Mouse (Mus musculus): ENCODE data around the gene Hist2h2aa1. TPM values are rescaled to one million over a fixed set of nuclear protein-coding genes. Genes with fewer than 3 reads are reported as not detected.

Gene Hist2h2aa1
- polyA plus RNA-seq, 1 experiment: 90.6 TPM

- TF ChIP-seq CTCF (IDR thresholded peaks at IDR 0.05; ENCODE audit: borderline replicate concordance, extremely low read depth, insufficient read depth, insufficient read length) (no peak), POLR2A (IDR thresholded peaks at IDR 0.05; ENCODE audit: borderline replicate concordance, extremely low read depth, insufficient read depth, insufficient read length, poor library complexity, severe bottlenecking) (no peak)
- no peak for DNase-seq (ENCODE audit: low read depth)
Observed at GRCm38 (mm10) chr3:96247356-96248140, 2.3 kb downstream of the Hist2h2aa1 start.

GRCm38 (mm10) chr3:96248141-96249033, 3.1 kb downstream of the Hist2h2aa1 start:
- no peak for DNase-seq (ENCODE audit: low read depth)
- TF ChIP-seq POLR2A (IDR thresholded peaks at IDR 0.05; ENCODE audit: borderline replicate concordance, extremely low read depth, insufficient read depth, insufficient read length, poor library complexity, severe bottlenecking) (no peak), CTCF (IDR thresholded peaks at IDR 0.05; ENCODE audit: borderline replicate concordance, extremely low read depth, insufficient read depth, insufficient read length) (no peak)

DNA sequence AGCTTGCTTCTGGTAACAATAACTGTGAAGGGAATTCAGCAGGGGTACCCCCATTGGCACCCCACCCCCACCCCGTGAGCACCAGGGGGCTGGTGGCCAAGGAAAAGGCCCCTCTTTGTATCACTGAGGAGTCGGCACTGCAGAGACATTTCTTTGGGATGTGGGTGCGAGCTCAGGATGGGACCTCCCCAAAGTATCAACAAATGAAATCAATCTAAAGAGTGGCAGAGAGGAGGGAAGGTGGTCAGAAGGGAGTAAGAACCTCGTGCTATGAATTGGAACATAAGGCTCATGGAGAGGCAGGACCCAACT, 3.7 kb downstream of the Hist2h2aa1 start:
- TF ChIP-seq CTCF (IDR thresholded peaks at IDR 0.05; ENCODE audit: borderline replicate concordance, extremely low read depth, insufficient read depth, insufficient read length) (no peak), POLR2A (IDR thresholded peaks at IDR 0.05; ENCODE audit: borderline replicate concordance, extremely low read depth, insufficient read depth, insufficient read length, poor library complexity, severe bottlenecking) (no peak)
- no peak for DNase-seq (ENCODE audit: low read depth)

DNA sequence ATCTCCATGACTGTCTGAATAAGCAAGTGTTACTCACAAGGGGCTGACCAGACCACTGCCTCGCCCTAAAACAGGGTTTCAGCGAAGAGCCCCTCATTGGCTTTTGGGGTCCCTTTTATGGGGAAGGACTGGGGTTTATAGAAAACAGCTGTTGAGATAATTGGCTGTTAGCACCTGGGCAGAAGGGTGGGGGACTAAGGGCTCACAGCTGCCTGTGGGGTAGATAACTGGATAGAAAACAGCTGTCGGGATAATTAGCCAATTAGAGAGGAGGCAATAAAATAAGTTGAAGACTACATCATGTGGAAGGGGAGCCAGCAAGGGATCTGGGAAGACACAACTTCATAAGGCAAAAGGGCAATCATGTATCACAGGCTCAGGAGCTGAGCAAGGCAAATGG, 5.6 kb downstream of the Hist2h2aa1 start:
- TF ChIP-seq CTCF (IDR thresholded peaks at IDR 0.05; ENCODE audit: borderline replicate concordance, extremely low read depth, insufficient read depth, insufficient read length): no peak
- TF ChIP-seq POLR2A (IDR thresholded peaks at IDR 0.05; ENCODE audit: borderline replicate concordance, extremely low read depth, insufficient read depth, insufficient read length, poor library complexity, severe bottlenecking): no peak
- no peak for DNase-seq (ENCODE audit: low read depth)

GRCm38 (mm10) chr3:96251787-96252186, 6.5 kb downstream of the Hist2h2aa1 start:
- DNase-seq (ENCODE audit: low read depth): no peak
- no peak for TF ChIP-seq CTCF (IDR thresholded peaks at IDR 0.05; ENCODE audit: borderline replicate concordance, extremely low read depth, insufficient read depth, insufficient read length)

DNA sequence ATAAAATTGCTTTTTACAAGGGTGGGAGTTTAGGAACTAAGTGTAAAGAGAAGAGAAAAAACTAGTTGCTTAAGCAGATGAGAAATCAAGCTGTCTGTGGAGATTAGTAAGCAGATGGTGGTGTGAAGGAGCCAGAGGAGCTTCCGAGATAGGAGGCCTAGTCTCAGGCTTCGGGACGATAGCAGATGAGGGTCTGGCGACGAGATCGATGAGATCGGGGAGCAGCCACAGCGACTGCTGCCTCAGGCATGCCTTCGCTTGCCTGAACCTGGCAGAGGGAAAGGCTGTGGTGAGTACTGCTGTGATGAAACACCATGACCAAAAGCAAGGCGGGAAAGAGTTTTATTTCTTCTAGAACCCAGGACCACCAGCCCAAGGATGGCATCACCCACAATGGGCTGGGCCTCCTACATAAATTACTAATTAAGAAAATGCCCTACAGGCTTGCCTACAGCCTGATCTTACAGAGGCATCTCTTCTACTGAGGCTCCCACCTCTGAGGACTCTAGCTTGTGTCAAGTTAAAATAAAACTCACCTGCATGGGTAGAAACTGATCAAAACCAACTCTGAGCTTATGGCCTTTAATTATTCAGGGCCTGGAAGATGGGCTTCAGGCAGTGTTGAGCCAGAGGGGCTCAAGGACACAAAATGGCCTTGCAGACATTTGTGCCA, 9.5 kb downstream of the Hist2h2aa1 start:
- DNase-seq (ENCODE audit: low read depth): peak; percentile 76

DNA sequence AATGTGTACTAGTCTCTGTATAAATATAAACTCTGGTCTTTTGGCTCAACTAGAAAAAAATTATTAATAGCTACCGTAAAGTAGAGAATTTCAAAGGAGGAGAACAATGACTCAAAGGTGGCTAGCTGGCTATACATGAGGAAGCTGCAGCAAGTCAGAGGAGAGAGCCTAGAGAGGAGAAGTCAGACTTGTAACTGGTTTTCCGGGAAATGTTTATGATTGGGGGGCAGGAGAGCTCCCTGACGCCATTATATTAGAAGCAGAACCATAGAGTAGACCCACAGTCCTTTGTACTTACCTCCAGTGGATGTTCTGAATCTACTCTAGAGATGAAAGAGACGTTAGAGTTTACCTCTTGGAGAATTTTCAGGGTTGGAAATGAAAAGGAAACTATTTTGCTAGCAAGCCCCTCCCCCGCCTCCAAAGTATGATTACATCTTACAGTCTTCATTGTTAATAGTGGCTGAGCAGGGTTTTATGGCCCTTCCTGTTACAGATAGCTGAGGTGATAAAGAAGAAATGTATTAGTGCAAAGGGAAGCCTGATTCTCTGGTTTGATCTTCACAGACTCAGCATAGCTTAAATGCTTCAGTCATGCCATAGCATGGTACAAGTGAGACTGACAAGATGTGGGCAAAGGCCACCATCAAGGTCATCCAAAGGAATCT, 10.8 kb downstream of the Hist2h2aa1 start:
- DNase-seq (ENCODE audit: low read depth): no peak

More for the DNA sequence above, 9.5 kb downstream of the Hist2h2aa1 start:
- no peak for TF ChIP-seq CTCF (IDR thresholded peaks at IDR 0.05; ENCODE audit: borderline replicate concordance, extremely low read depth, insufficient read depth, insufficient read length)
- no peak for TF ChIP-seq POLR2A (IDR thresholded peaks at IDR 0.05; ENCODE audit: borderline replicate concordance, extremely low read depth, insufficient read depth, insufficient read length, poor library complexity, severe bottlenecking)

DNA sequence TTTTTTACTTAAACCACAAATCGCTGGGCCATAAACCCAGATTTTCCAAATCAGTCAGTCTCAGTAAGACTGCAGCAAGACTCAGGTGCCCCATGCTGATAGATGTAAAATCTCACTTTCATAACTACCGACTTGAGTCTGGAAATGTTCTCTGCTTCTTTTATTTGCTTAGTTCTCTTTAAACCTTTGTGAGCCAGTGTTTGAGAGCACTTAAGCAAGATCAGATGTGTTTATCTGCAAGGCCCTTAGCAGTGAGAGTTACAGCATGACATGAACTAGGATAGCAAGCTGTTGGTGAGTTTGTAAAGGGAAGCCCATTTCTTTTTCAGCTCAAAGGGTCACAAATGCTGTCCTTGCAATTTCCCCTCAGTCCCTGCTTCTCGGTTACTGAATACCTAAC, 11.9 kb downstream of the Hist2h2aa1 start:
- DNase-seq (ENCODE audit: low read depth): no peak
- TF ChIP-seq CTCF (IDR thresholded peaks at IDR 0.05; ENCODE audit: borderline replicate concordance, extremely low read depth, insufficient read depth, insufficient read length) (no peak), POLR2A (IDR thresholded peaks at IDR 0.05; ENCODE audit: borderline replicate concordance, extremely low read depth, insufficient read depth, insufficient read length, poor library complexity, severe bottlenecking) (no peak)

More for the DNA sequence above, 10.8 kb downstream of the Hist2h2aa1 start:
- TF ChIP-seq CTCF (IDR thresholded peaks at IDR 0.05; ENCODE audit: borderline replicate concordance, extremely low read depth, insufficient read depth, insufficient read length): no peak
- no peak for TF ChIP-seq POLR2A (IDR thresholded peaks at IDR 0.05; ENCODE audit: borderline replicate concordance, extremely low read depth, insufficient read depth, insufficient read length, poor library complexity, severe bottlenecking)

GRCm38 (mm10) chr3:96260220-96260619, 14.9 kb downstream of the Hist2h2aa1 start:
- DNase-seq (ENCODE audit: low read depth): no peak

GRCm38 (mm10) chr3:96261623-96262022, 16.3 kb downstream of the Hist2h2aa1 start:
- TF ChIP-seq POLR2A (IDR thresholded peaks at IDR 0.05; ENCODE audit: borderline replicate concordance, extremely low read depth, insufficient read depth, insufficient read length, poor library complexity, severe bottlenecking) (no peak), CTCF (IDR thresholded peaks at IDR 0.05; ENCODE audit: borderline replicate concordance, extremely low read depth, insufficient read depth, insufficient read length) (no peak)
- peak; percentile 26 for DNase-seq (ENCODE audit: low read depth)

More at GRCm38 (mm10) chr3:96260220-96260619, 14.9 kb downstream of the Hist2h2aa1 start:
- TF ChIP-seq POLR2A (IDR thresholded peaks at IDR 0.05; ENCODE audit: borderline replicate concordance, extremely low read depth, insufficient read depth, insufficient read length, poor library complexity, severe bottlenecking): no peak
- no peak for TF ChIP-seq CTCF (IDR thresholded peaks at IDR 0.05; ENCODE audit: borderline replicate concordance, extremely low read depth, insufficient read depth, insufficient read length)
